Comparison of ENCODE assay signal across 10 mouse cellular contexts in the genomic region with DNA sequence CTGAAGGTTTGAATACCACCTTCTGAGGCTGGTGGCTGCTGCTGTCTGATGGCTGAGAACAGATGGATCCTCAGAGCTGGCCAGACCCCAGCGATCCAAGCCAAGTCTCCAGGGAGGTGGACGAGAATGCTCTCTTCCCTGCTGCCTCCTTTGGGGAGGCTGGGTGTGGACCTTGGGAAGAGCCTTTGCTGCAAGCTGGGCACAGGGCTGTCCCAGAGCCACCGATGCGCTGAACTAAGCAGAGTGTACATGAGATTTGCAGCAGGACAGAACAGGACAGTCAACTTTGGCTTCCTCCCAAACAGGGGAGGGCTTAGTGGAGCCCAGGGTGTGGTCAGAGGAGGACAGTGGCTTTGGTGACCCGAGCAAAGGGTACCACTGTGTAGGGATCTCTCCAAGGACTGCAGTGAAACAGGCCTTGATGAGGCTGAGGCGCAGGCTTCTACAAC. TPM values are rescaled to one million over a fixed set of nuclear protein-coding genes. Genes with fewer than 3 reads are reported as not detected.
DNase-seq lines count a peak whose midpoint lies in the region; ATAC-seq and TF ChIP-seq lines count a peak whose summit lies in the region.
"Had no signal": no experiment of that assay in that cellular context is flagged by ENCODE, and none has a peak within 500 bp of the region (broad histone marks: within the 10 kb centered on the region; RNA-seq: fewer than 3 reads in every experiment).

No protein-coding gene starts in this region.

- TF ChIP-seq CTCF in heart, adult 2 months (IDR thresholded peaks at IDR 0.05), result no peak

- peak; percentile 54 to 57 for DNase-seq in heart, adult 2 months
- no peak for DNase-seq in heart, postnatal 25 days (ENCODE audit: low spot score)
- DNase-seq in midbrain, embryonic 10.5 days (ENCODE audit: low spot score), result no peak
- no peak for DNase-seq in midbrain, embryonic 14.5 days
- DNase-seq in gastrocnemius, adult 8-10 months (ENCODE audit: low spot score in 2 of 2), result peak; percentile 56 to 59
- DNase-seq in testis, postnatal 10 days (ENCODE audit: low spot score), result peak; percentile 64
- no peak for DNase-seq in lung, postnatal 14 days
- DNase-seq: right cerebral cortex, postnatal 4 days had no signal

- no peaks in the 10 kb centered on the region for H3K27me3 ChIP-seq in heart, adult 2 months (ENCODE audit: control insufficient read depth, insufficient read depth, low read length)
- H3K27me3 ChIP-seq in midbrain, embryonic 10.5 days (ENCODE audit: low read depth, poor library complexity, severe bottlenecking), result no peaks in the 10 kb centered on the region
- H3K27me3 ChIP-seq in midbrain, embryonic 14.5 days (ENCODE audit: control insufficient read depth, insufficient read depth, low read length), result no peaks in the 10 kb centered on the region

- H3K27ac ChIP-seq in heart, adult 2 months, result peak overlapping the region; percentile 77
- H3K27ac ChIP-seq in midbrain, embryonic 10.5 days (replicated peaks), result 0 out of 2 replicates have a peak overlapping the region, but pooled peaks have one; percentile 34
- no peak overlapping the region for H3K27ac ChIP-seq in midbrain, embryonic 14.5 days (replicated peaks; ENCODE audit: low read depth, low read length)

- H3K79me2 ChIP-seq in heart, adult 2 months (replicated peaks; ENCODE audit: control insufficient read depth, insufficient read depth, low read length), result no peaks in the 10 kb centered on the region

- no peak overlapping the region for H3K9ac ChIP-seq in heart, adult 2 months (ENCODE audit: low read depth, low read length)
- no peak overlapping the region for H3K9ac ChIP-seq in midbrain, embryonic 14.5 days (replicated peaks; ENCODE audit: low read length)

- H3K9me3 ChIP-seq in midbrain, embryonic 10.5 days (replicated peaks), result no peaks in the 10 kb centered on the region
- no peaks in the 10 kb centered on the region for H3K9me3 ChIP-seq in midbrain, embryonic 14.5 days (ENCODE audit: control insufficient read depth, low read length)
- H3K9me3 ChIP-seq: limb, embryonic 10.5 days had no signal

- ATAC-seq in midbrain, embryonic 14.5 days (ENCODE audit: low FRiP score, low TSS enrichment), result no peak
- ATAC-seq in CD4-positive, CD25-positive, alpha-beta regulatory T cell, adult 4 months, result no peak

- H3K4me1 ChIP-seq in heart, adult 2 months (ENCODE audit: control insufficient read depth, insufficient read depth, low read length), result peaks cover 23% of the 10 kb centered on the region
- peaks cover 44% of the 10 kb centered on the region for H3K4me1 ChIP-seq in midbrain, embryonic 10.5 days
- peaks cover 6% of the 10 kb centered on the region; the same call in 1 of the 2 replicates for H3K4me1 ChIP-seq in midbrain, embryonic 14.5 days (ENCODE audit: control insufficient read depth, insufficient read depth, low read length)

- intact Hi-C loops in heart, adult 2 months (cut with DNase I), result loop anchor here (5.0 kb wide), 1 partner anchor 117 kb away; the partner anchor contains the start of gene Rprd2
- intact Hi-C loops in heart, postnatal 25 days (cut with DNase I), result loop anchor here (10.0 kb wide), 1 partner anchor 185 kb away; no protein-coding TSS in a partner anchor

- no peak overlapping the region for H3K4me2 ChIP-seq in midbrain, embryonic 14.5 days (ENCODE audit: low read length)

- WGBS in heart, adult 2 months, result 34% methylated on average over 6 of the region's 6 CpGs
- 59% methylated on average over 6 of the region's 6 CpGs for WGBS in midbrain, embryonic 10.5 days
- WGBS in midbrain, embryonic 14.5 days, result 66% methylated on average over 6 of the region's 6 CpGs

- 0 out of 2 replicates have a peak, but pooled peaks have one; percentile 9 for TF ChIP-seq POLR2A in heart, adult 2 months (IDR thresholded peaks at IDR 0.05; ENCODE audit: insufficient read depth, low read depth, low read length)

- no peak for TF ChIP-seq EP300 in heart, adult 2 months (IDR thresholded peaks at IDR 0.05; ENCODE audit: insufficient read depth, low read depth, low read length)

- H3K4me3 ChIP-seq in heart, adult 2 months, result no peak overlapping the region
- H3K4me3 ChIP-seq in midbrain, embryonic 10.5 days, result no peak overlapping the region
- H3K4me3 ChIP-seq in midbrain, embryonic 14.5 days (replicated peaks; ENCODE audit: low read depth, low read length), result no peak overlapping the region
- H3K4me3 ChIP-seq: limb, embryonic 10.5 days had no signal

- H3K36me3 ChIP-seq in heart, adult 2 months (ENCODE audit: control insufficient read depth, insufficient read depth, low read length), result peaks cover 9% of the 10 kb centered on the region
- H3K36me3 ChIP-seq in midbrain, embryonic 10.5 days, result no peaks in the 10 kb centered on the region
- H3K36me3 ChIP-seq in midbrain, embryonic 14.5 days (ENCODE audit: control insufficient read depth, insufficient read depth, low read length), result no peaks in the 10 kb centered on the region
- H3K36me3 ChIP-seq: limb, embryonic 10.5 days had no signal

RNA-seq across cellular contexts. Expression of gene Adamtsl4, which starts 12.5 kb away (rescaled TPM):
- total RNA-seq in heart, adult 2 months (2021), result 10 to 100 TPM; 39.2 to 51.4 TPM
- 36.2 and 46.2 TPM in 2 replicates for polyA plus RNA-seq in heart, adult 2 months (2012; rRNA removed)
- 10 to 100 TPM; 52.6 to 64.6 TPM for total RNA-seq in heart, postnatal 25 days (2021)
- polyA plus RNA-seq in midbrain, embryonic 10.5 days (2016; fragmentation: Nextera tagmentation; extraction: Ambion mirVana), result 0.78 and 1.4 TPM in 2 replicates
- 0.80 and 1.1 TPM in 2 replicates for polyA plus RNA-seq in midbrain, embryonic 14.5 days (2014; fragmentation: Nextera tagmentation; extraction: Ambion mirVana)
- total RNA-seq in gastrocnemius, adult 8-10 months (2022), result 10 to 100 TPM; 13.8 to 23.4 (median 18.2) TPM
- polyA plus RNA-seq in CD4-positive, CD25-positive, alpha-beta regulatory T cell, adult 4 months (2017; shearing (Covaris generic)), result 1 to 10 TPM; 2.3 to 5.2 TPM

RNA-seq across cellular contexts. Expression of gene Ecm1, which starts 39.1 kb away (rescaled TPM):
- total RNA-seq in heart, adult 2 months (2021), result 10 to 100 TPM; 54.4 to 61.9 TPM
- 173 and 200 TPM in 2 replicates for polyA plus RNA-seq in heart, adult 2 months (2012; rRNA removed)
- total RNA-seq in heart, postnatal 25 days (2021), result 10 to 100 TPM; 52.1 to 60.8 TPM
- 18.1 and 19.5 TPM in 2 replicates for polyA plus RNA-seq in midbrain, embryonic 10.5 days (2016; fragmentation: Nextera tagmentation; extraction: Ambion mirVana)
- polyA plus RNA-seq in midbrain, embryonic 14.5 days (2014; fragmentation: Nextera tagmentation; extraction: Ambion mirVana), result 6.1 and 10.9 TPM in 2 replicates
- 10 to 100 TPM in 2 of 4 experiments, 1 to 10 TPM in 2; 6.0 to 16.6 (median 12.2) TPM for total RNA-seq in gastrocnemius, adult 8-10 months (2022)
- 100 to 1,000 TPM; 203 to 284 TPM for polyA plus RNA-seq in CD4-positive, CD25-positive, alpha-beta regulatory T cell, adult 4 months (2017; shearing (Covaris generic))

RNA-seq across cellular contexts. Expression of gene Mcl1, which starts 41.7 kb away (rescaled TPM):
- 100 to 1,000 TPM; 134 to 139 TPM for total RNA-seq in heart, adult 2 months (2021)
- 39.1 and 64.4 TPM in 2 replicates for polyA plus RNA-seq in heart, adult 2 months (2012; rRNA removed)
- total RNA-seq in heart, postnatal 25 days (2021), result 100 to 1,000 TPM; 128 to 152 TPM
- polyA plus RNA-seq in midbrain, embryonic 10.5 days (2016; fragmentation: Nextera tagmentation; extraction: Ambion mirVana), result 41.9 and 47.6 TPM in 2 replicates
- polyA plus RNA-seq in midbrain, embryonic 14.5 days (2014; fragmentation: Nextera tagmentation; extraction: Ambion mirVana), result 44.1 and 65.7 TPM in 2 replicates
- total RNA-seq in gastrocnemius, adult 8-10 months (2022), result 100 to 1,000 TPM in 3 of 4 experiments, 10 to 100 TPM in 1; 95.7 to 113 (median 106) TPM
- 10 to 100 TPM; 61.0 to 96.6 TPM for polyA plus RNA-seq in CD4-positive, CD25-positive, alpha-beta regulatory T cell, adult 4 months (2017; shearing (Covaris generic))

RNA-seq across cellular contexts. Expression of gene Tars2, which starts 59.7 kb away (rescaled TPM):
- 10 to 100 TPM; 42.1 to 45.3 TPM for total RNA-seq in heart, adult 2 months (2021)
- 31.3 and 54.4 TPM in 2 replicates for polyA plus RNA-seq in heart, adult 2 months (2012; rRNA removed)
- 10 to 100 TPM; 46.6 to 49.4 TPM for total RNA-seq in heart, postnatal 25 days (2021)
- 54.1 and 64.4 TPM in 2 replicates for polyA plus RNA-seq in midbrain, embryonic 10.5 days (2016; fragmentation: Nextera tagmentation; extraction: Ambion mirVana)
- 41.6 and 52.3 TPM in 2 replicates for polyA plus RNA-seq in midbrain, embryonic 14.5 days (2014; fragmentation: Nextera tagmentation; extraction: Ambion mirVana)
- total RNA-seq in gastrocnemius, adult 8-10 months (2022), result 10 to 100 TPM; 21.8 to 27.4 (median 26.8) TPM
- 100 to 1,000 TPM in 1 of 2 experiments, 10 to 100 TPM in 1; 88.1 to 108 TPM for polyA plus RNA-seq in CD4-positive, CD25-positive, alpha-beta regulatory T cell, adult 4 months (2017; shearing (Covaris generic))

Comparison
In these comparisons a context has a peak if more than half of its experiments do, and no peak if none do; other contexts are left out.
1. DNase-seq: peak in heart, adult 2 months (2 of 2), gastrocnemius, adult 8-10 months (2 of 2) and testis, postnatal 10 days (single experiment); none in heart, postnatal 25 days (single experiment), midbrain, embryonic 10.5 days (single experiment), midbrain, embryonic 14.5 days (single experiment) and lung, postnatal 14 days (single experiment).